Mouse (Mus musculus) right cerebral cortex, postnatal 36 days (tissue): ENCODE measurements around the gene Nectin2.

Source experiments
- DNase-seq, 2 experiments: peaks; one replicate each; pipeline ENCODE4 v3.0.0; 2022; ENCODE audit warnings: low spot score in 2 of 2, mixed read lengths in 1 of 2

Gene Nectin2

DNA sequence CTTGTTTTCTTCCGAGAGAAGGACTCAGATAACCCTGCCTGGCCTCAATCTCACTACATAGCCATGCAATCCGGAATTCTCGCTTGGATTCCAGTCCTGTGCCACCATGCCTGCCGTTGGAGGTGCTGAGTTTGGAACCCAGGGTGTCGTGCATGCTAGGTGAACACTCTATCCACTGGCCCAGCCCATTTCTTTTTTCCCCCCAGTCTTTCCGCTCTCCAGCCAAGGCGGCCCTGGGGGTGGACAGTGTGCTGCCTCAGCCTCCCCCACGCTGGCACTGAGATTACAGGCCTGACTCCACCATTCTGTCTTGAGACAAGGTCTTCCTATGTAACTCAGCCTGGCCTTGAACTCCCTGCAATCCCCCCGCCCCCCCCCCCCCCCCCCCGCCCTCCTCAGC, 4.3 kb downstream of the Nectin2 start:
- DNase-seq, result no peak

DNA sequence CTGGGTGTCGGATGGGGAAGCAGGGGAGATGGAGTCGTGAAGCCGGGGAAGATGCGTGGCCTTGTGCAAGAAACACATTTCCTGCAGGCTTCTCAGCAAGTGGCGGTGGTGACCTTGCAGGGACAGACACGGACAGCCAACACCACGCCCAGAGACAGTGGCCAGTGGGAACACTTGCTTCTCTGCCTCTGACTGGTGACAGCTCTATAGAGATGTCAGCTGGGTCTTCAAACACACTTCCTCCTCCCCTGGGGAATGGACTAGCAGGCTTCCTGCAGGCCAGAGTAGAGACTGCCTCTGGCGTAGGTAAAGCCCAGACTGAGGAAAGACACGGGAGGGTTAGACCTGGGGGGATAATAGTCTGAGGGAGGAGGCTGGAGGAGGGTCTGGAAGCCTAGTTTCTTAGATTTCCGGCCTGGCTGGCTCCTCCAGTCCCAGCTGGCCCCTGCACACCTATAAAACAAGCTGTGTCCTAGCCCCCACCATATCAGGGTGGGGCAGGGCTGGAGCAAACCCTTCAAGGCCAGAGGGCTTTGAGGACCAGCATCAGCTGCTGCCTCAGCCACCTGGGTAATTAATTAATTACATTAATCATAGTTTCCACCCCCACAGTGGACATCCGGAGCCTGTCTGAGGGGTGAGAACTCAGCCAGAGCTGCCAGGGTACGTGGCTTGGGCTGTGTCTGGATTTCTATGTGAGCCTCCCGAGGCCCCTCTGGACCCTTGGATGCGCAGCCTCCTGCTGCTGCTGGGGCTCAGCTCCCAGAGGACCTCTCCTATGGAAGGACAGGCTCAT, 5.5 kb downstream of the Nectin2 start:
- no peak for DNase-seq

DNA sequence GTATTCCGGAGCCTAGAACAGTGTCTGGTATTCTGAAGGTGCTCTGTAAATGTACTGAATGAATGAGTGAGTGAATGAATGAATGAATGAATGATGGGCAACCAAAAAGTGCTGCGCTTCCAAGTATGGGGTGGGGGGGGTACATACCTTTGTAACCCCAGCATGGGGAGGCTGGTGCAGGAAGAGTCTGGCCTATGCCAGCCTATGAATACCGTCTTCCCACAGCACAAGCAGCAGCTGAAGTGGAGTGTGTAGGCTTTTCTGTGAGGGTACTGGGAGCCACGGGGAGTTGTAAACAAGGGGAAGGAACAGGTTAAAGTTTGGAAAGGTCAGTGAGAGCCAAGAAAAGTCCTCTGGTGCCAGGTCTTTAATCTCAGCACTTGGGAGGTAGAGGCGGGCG, 6.5 kb downstream of the Nectin2 start:
- DNase-seq, result no peak

DNA sequence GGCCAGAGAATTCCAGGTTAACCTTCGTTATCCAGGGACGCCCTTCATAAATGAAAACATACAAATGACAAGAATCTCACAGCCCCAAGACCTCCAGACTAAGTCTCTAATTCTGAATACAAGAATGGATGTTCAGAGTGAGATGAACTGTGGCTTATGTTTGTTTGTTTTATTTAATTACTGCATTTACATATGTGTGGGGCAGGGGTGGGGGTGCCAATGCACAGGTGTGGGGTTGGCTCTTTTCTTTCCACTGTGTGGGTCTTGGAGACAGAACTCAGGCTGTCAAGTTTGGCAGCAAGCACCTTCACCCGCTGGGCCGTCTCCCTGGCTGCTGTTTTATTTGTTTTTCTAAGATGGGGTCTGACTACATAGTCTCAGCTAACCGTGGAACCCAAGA, 7.8 kb downstream of the Nectin2 start:
- no peak for DNase-seq

DNA sequence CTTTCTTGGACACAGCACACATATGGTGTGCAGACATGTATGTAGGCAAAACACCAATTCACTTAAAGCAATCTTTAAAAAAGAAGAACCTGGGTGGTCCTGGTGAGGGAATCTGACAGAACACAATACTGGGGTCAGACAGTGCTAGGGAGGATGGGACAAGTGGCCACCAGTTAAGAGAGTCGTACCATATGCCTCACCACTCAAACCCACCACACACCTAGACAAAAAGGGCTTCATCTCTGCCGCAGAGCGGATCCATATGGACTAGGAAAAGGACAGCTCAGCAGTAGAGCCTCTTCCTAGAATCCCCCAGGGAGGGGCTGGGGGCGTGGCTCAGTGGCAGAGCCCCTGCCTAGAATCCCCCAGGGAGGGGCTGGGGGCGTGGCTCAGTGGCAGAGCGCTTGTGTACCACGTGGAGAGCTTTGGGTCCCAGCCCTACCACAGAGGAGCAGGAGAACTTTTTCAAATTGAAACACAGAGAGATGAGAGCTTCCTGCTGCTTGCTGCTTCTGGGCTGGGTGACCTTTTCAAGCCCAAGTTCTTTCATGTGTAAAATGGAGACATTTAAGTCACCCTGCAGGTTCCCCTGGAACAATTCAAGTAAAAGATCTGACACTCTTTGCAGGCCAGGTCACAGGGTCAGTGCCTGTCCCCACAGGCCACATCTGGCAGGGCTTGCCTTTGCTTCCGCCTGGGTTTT, 8.8 kb downstream of the Nectin2 start:
- no peak for DNase-seq

DNA sequence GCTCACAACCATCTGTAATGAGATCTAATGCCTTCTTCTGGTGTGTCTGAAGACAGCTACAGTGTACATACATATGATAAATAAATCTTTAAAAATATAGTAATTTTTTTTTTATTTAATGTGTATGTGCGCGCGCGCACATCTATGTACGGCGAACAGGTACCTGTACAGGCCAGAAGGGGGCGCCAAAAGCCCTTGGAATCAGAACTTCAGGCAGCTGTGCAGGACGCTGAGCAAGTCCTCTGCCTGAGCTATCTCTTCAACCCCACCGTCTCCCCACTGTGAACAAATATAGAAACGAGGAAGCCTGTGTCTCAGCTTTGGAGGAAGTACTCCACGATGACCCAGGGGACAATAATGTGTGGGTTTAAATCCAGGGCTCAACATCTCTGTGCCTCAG, 10.0 kb downstream of the Nectin2 start:
- DNase-seq, result no peak

DNA sequence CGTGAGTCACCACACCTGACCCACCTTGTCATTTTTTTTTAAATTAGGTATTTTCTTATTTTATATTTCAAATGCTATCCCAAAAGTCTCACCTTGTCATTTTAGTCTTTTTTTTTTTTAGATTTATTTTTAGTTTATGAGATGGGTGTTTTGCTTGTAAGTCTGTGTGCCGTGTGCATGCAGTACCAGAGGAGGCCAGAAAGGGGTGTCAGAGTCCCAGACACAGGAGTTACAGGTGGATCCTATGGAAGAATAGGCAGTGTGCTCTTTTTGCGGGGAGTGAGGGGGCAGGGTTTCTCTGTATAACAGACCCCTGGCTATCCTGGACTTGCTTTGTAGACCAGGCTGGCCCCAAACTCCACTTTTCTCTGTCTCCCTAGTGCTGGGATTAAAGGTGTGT, 11.5 kb downstream of the Nectin2 start:
- no peak for DNase-seq

DNA sequence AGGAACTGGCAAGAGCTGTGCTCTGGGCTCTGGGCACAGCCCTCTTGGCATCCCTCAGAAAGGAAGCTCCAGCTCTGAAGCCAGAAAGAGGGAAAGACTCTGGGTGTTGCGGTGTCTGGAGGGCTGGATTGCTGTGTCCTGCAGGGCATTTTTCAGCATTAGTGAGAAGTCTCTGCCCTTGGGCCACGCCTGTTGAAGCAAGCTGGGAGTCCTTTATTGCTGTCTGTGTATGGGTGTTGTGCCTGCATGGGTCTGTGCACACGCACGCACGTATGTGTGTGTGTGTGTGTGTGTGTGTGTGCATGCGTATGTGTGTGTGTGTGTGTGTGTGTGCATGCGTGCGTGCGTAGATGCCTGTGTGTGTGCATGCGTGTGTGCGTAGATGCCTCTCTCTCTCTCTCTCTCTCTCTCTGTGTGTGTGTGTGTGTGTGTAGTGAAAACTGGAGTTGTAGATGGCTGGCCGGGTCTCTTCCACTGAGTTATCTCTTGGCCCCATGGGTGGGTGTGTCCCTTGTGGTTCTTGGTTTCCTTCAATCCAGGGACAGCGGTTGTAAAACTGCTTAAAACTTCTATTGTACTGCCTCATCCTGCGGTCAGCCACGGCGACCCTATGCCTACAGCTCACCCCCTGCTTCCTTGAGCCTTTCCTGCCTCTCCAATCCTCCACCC, 13.8 kb downstream of the Nectin2 start:
- DNase-seq, result no peak

DNA sequence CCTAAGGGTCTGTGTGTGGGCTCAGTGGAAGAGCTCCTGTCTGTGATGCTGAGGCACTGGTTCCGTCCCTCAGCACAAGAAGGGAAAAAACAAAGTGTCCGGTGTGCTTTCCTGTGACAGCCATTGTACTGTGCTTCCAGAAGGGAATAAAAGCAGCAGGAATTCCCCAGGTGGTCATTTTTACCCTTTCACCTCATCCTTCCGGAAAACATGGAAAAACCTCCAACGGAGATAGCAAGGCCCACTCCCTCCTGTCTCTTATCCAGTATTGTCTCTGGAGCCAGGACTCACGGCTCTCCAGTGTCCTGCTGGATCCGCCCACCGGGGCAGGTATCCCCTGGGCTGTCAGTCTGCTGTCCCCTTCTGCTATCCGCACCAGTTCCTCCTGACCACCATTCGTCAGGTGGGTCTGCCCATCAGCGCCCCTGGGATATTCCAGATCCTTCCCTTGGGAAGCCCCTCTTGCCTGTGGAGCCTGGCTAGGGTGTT, 16.1 kb downstream of the Nectin2 start:
- DNase-seq, result no peak

DNA sequence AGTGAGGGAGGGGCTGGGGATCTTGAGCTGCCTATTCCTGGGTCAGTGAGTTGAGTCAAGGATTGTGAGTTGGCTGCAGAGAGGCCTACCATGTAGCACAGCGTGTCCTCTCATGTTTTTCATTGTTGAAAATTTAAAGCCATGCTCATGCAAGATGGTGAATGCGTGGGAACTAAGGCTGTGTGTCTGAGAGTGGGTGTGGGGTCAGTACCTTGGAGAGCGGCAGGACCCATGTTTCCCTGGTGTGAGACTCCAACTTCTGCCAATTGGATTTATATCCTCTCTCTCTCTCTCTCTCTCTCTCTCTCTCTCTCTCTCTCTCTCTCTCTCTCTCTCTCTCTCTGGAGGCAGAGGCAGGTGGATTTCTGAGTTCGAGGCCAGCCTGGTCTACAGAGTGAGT, 23.7 kb downstream of the Nectin2 start:
- no peak for DNase-seq

DNA sequence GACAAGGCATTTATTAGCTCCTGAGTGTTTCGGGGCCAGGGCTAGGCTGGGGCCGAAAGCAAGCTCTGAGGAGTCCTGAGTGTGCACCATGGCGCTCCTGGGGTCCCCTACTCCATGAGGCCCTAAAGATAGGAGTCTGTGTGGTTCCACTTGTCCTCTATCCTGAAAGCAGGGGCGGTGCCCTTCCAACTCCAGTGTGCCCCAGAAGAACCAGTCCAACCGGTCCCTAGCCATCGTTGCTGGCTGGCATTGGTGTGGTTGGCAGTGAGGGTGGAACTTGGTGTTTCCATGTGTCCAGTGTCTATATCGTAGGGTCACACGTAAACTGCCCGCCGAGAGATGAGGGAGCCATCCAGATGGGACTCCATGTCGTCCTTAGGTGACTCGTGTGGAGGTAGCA, 26.1 kb downstream of the Nectin2 start:
- DNase-seq, result no peak

DNA sequence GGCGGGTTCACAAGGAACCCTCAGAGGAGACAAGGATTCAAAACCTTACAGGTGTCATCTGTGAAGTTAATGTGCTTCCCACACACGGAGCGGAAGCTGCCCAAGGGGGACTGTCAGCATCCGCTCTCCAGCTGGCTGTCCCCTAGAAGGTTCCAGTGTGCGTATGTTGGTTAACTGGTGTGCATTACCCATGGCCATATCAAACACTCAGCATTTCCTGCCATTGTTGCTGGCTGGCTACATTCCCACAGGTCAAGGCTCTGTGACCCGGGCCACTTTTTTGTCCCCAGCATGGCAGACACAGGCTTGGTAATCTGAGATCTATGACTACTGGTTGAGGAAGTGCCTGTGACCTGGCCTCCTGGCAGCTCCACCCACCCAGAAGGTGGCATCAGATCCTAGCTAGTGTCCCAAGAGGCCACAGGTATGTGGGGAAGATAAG, 27.5 kb downstream of the Nectin2 start:
- DNase-seq, result no peak

DNA sequence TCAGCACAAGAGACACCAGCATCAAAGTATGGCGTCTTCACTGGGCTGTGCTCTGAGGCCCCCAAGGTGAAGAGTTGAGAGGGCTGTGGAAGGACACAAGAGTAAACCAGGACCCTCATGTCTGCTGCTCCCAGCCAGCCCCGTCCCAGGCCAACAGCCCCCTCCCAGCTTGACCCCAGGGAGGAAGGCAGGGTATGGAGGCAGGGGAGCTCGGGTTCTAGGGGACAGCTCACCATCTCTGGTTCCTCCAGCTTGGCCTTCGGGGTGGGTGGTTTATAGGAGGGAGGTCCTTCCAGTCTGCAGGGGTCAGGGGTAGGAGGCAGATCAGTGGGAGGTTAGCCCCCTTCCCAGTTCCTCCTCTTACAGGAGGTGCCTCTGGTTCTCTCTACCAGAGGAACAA, 31.1 kb downstream of the Nectin2 start:
- DNase-seq, result no peak

DNA sequence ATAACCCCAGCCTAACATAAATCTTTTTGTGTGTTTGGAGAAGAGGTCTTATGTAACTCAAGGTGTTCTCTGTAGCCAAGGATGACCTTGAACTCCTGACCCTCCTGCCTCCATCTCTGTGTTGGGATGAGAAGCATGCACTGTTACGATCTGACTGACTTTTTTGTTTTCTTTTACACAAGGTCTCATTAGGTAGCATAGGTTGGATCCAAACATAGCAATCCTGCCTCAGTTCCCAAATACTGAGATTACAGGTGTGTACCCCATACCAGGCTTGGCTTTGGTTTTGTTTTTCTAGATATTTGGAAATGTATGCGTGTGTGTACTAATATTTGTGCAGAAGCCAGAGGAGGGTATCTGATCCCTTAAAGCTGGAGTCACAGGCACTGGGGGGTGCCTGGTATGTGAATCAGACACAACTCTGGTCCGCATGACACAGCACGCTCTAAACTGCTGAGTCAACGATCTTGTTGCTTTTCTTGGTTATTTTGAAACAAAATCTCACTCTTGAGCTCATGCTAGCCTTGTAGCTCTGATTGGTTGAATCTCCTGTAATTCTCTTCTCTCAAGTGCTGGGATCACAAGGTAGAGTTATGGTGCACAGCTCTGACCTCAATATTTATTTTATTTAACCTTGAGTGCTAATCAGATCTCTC, 31.9 kb downstream of the Nectin2 start:
- DNase-seq, result no peak

DNA sequence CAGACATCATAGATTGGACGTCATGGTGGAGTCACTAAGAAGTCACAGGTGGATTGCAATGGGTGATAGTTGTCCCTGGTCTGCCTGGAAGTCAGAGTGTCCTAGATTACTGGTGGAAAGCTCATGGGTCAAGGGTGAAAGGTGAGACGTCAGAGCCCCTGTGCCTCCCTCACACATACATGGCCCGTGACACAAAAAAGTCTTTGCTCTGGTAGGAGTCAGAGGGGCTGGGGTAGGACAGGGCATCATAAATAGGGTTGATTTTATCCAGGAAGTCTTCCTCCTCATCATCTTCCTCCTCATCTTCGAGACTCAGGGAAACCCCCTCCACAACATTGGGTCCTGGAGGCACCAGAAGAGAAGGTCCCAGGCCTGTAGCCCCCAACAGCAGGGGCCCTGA, 32.9 kb downstream of the Nectin2 start:
- DNase-seq, result no peak

DNA sequence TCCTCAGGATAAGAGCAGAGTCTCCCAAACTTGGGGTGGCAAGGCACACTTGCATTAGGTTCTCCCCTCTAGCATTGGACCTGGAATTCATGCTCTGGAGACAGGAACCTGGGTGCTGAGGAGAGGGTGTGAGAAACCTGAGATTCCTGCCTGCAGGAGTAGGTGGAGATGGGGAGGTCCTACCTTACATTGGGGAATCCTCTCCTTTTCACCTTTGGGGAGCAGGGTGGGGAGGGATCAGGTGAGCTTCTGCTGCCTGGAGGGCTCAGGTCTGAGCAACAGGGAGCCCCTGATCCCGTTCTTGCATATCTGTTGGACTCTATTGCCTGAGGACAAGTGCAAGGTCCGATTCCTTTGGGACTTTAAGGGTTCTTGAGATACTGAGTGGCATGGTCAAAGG, 33.5 kb downstream of the Nectin2 start:
- no peak for DNase-seq

DNA sequence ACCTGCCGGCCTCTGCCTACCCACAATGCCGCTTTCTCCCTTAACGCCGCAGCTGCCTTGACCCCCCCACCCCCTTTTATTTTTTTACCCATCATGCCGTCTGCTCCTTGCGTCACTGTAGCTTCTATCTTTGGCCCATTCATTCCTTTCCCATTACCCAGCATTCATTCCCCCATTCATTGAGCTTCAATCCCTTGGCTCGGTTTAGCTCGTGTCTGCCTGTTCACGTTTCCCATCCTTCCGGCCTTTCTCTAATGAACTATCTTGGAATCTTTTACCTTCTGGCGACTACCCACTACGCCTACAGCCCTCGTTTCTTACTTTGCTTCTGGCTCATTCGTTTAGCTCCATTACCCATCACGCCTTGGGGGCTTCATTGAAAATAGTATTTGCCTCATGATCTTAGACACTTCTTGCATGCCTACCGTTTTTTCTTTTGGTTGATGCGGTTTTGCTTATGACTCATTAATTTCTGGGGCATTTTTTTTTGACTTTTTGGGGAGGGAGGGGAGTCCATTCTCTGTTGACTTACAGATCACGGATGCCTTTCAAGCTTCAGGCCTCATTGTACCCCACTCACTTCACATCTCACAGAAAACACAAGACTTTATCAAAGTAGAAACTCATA, 34.1 kb downstream of the Nectin2 start:
- no peak for DNase-seq

DNA sequence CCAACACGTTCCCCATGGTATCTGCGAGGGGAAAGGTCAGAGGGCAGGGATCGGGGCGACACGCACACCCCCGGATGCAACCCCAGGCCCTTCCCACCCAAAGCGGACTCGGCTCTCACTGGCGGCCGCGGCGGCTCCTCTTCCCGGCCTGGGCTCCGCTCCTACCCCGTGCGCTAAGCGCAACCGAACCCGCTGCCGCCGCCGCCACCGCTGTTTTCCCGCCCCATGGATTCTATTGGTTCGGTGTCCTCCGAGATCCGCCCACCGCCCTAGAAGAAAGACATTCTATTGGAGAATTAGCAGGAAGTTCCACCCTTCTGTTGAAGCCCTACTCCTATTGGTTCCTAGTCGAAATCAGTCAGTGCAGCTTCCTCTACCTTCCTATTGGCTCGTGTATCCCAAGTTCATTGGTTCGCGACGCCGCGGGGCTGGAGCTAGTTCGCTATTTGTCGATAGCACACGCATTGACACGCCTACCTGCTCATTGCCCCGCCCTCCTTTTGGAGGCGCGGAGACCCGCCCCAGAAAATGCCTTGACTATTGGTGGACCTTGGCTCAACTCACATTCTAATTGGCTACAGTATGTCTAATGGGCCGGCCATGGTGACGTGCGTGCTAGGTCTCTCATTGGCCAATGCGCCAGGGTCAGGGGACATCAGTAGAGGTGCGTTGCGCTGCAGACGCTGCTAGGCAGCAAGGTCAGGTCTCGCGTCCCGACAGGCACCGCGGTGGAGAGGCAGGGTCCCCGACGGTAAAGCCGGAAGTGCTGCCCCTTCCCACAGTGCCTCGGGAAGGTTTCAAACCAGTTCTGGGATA, 34.8 kb downstream of the Nectin2 start, which contains the start of gene Tomm40:
Gene Tomm40 (minus strand): TSS at position 200 of the 816 bp plus-strand sequence.
- DNase-seq, result peak; percentile 100

DNA sequence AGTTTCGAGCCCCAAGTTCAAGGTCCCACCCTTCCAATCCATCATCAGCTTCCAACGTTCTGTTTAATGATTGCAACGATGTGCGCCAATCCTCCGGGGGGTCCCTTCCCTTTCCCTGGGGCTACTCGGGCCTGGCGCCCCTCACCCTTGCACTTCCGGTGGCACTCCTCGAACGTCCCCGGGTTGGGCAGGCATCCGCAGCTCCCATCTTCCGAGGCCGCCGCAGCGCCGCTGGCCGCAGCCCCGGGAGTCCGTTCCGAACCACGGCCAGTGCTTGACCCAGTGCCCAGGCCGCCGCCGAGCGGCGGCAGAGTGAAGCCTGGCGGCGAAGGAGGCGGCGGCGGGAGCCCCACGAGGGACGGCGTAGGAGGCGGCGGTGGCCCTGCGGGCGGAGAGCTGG, 35.4 kb downstream of the Nectin2 start:
- no peak for DNase-seq

DNA sequence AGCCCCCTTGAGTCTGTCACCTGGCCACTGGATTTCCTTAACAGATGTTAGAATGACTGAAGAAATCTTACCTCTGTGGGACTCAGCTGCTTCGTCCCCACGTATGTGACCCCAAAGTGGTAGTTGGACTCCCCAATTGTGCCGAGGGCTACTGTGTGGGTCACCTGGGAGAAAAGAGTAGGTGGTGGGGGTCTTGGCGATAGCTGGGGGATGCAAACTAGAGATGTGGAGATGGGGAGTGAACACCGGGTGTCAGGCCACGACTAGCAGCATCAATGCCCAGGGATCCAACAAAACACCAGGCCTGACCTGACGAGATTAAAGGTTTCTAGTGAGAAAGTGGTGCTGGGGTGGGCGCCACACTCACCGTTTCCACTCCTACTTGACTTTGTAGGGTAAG, 36.7 kb downstream of the Nectin2 start:
- DNase-seq, result no peak

DNA sequence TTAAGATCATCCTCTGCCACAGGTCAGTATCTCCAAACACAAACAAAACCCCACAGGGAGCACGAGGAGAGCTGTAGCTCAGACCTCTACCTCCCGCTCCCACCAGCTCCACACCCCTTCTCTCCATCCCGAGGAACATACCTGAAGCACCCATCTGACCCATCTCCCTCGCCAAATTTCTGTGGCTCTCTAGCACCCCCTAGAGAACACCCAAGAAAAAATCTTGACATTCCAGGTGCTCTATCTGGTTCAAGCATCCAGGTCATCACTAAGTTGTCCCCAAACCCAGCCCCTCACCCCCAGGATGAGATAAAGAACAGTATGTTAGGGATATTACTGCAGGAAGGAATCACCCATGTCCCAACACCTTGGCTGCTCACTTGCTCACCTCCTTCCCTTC, 37.1 kb downstream of the Nectin2 start:
- no peak for DNase-seq
